Mouse (Mus musculus): ENCODE results near the gene Sat2.

DNA sequence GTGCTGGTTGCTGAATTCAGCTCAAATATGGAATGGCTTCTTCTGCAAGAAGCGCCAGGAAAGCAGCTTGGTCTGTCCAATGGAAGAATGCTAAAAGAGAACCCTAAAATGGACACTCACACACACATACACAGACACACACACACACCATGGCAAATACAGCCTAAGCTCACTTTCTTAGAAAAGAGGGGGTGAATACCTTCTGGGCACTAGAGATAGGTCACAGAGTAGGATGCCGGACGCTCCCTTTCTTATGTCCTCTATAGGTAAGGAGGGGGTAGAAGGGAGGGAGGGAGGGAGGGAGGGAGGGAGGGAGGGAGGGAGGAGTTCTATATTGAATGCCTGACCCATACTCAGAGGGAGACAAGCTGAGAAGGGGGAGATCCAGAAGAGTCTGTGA is 13.3 kb upstream of the Sat2 start:
- no peak for TF ChIP-seq CTCF (conservative IDR thresholded peaks at IDR 0.05; ENCODE audit: low read length)
- no peak for TF ChIP-seq NANOG (IDR thresholded peaks at IDR 0.05; ENCODE audit: borderline replicate concordance, low read length)

Measured in E14TG2a.4 (cell line).